12 mouse cellular contexts compared by ENCODE assay signal in the genomic region with DNA sequence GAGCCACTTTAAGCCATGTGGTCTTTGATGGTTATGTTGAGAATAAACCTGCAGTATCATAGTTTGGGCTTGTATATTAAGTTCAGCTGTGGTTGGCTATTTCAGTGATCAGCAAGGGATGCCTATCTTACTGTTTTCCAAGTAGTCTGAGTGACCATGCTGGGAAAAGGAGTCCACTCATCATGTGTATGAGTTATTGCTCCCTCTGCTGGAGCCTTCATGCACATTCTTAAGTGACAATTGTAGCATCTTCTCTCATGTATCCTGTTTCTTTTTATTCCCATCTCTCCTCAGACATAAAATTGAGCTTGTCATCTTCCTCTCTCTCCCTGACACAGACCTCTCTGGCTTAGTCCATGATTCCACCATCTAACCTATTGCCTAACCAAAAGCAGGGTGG. TPM values are rescaled to one million over a fixed set of nuclear protein-coding genes. Genes with fewer than 3 reads are reported as not detected.
DNase-seq lines count a peak whose midpoint lies in the region; ATAC-seq and TF ChIP-seq lines count a peak whose summit lies in the region.
"Had no signal": no experiment of that assay in that cellular context is flagged by ENCODE, and none has a peak within 500 bp of the region (broad histone marks: within the 10 kb centered on the region; RNA-seq: fewer than 3 reads in every experiment).

No protein-coding gene starts in this region.

- H3K9me3 ChIP-seq in hindbrain, postnatal 0 days (ENCODE audit: low read length): no peaks in the 10 kb centered on the region
- H3K9me3 ChIP-seq in hindbrain, embryonic 14.5 days (ENCODE audit: control insufficient read depth, low read length): no peaks in the 10 kb centered on the region
- H3K9me3 ChIP-seq in midbrain, postnatal 0 days (ENCODE audit: low read length): no peaks in the 10 kb centered on the region
- no peaks in the 10 kb centered on the region for H3K9me3 ChIP-seq in midbrain, embryonic 13.5 days
- H3K9me3 ChIP-seq: forebrain, embryonic 13.5 days; heart, embryonic 15.5 days; liver, embryonic 13.5 days had no signal

- peak; percentile 32 for DNase-seq in hindbrain, postnatal 0 days (ENCODE audit: low spot score)
- DNase-seq in hindbrain, embryonic 14.5 days (ENCODE audit: low spot score): no peak
- no peak for DNase-seq in midbrain, postnatal 0 days (ENCODE audit: low spot score)
- DNase-seq in brain, adult 2 months (ENCODE audit: low read depth, low spot score): peak; percentile 63
- peak; percentile 8 for DNase-seq in naive thymus-derived CD4-positive, alpha-beta T cell, adult 2 months (ENCODE audit: low read depth)
- no peak for DNase-seq in spleen, adult 12 weeks (ENCODE audit: low spot score)
- DNase-seq: liver, embryonic 13.5 days had no signal

- H3K4me2 ChIP-seq in hindbrain, postnatal 0 days (ENCODE audit: low read depth, low read length): no peak overlapping the region
- no peak overlapping the region for H3K4me2 ChIP-seq in hindbrain, embryonic 14.5 days (replicated peaks)
- H3K4me2 ChIP-seq in midbrain, postnatal 0 days (ENCODE audit: low read depth, low read length, poor library complexity, severe bottlenecking): no peak overlapping the region
- no peak overlapping the region for H3K4me2 ChIP-seq in midbrain, embryonic 13.5 days (replicated peaks)
- H3K4me2 ChIP-seq: forebrain, embryonic 13.5 days; heart, embryonic 15.5 days; liver, embryonic 13.5 days had no signal

- no peak overlapping the region for H3K9ac ChIP-seq in hindbrain, postnatal 0 days (replicated peaks; ENCODE audit: low read length)
- H3K9ac ChIP-seq in hindbrain, embryonic 14.5 days: no peak overlapping the region
- no peak overlapping the region for H3K9ac ChIP-seq in midbrain, postnatal 0 days (replicated peaks; ENCODE audit: low read length, poor library complexity, severe bottlenecking)
- H3K9ac ChIP-seq in midbrain, embryonic 13.5 days (replicated peaks): no peak overlapping the region
- H3K9ac ChIP-seq: forebrain, embryonic 13.5 days; heart, embryonic 15.5 days; liver, embryonic 13.5 days had no signal

- no peaks in the 10 kb centered on the region for H3K4me1 ChIP-seq in hindbrain, postnatal 0 days (ENCODE audit: insufficient read depth, low read length)
- no peaks in the 10 kb centered on the region for H3K4me1 ChIP-seq in hindbrain, embryonic 14.5 days (replicated peaks; ENCODE audit: control insufficient read depth, insufficient read depth, low read length)
- H3K4me1 ChIP-seq in midbrain, postnatal 0 days (ENCODE audit: insufficient read depth, low read length): no peaks in the 10 kb centered on the region
- H3K4me1 ChIP-seq in midbrain, embryonic 13.5 days (replicated peaks): no peaks in the 10 kb centered on the region
- H3K4me1 ChIP-seq: forebrain, embryonic 13.5 days; heart, embryonic 15.5 days; liver, embryonic 13.5 days had no signal

- no peaks in the 10 kb centered on the region for H3K36me3 ChIP-seq in hindbrain, postnatal 0 days (ENCODE audit: insufficient read depth, low read length)
- H3K36me3 ChIP-seq in hindbrain, embryonic 14.5 days (replicated peaks; ENCODE audit: control insufficient read depth, insufficient read depth): no peaks in the 10 kb centered on the region
- no peaks in the 10 kb centered on the region for H3K36me3 ChIP-seq in midbrain, postnatal 0 days (ENCODE audit: insufficient read depth, low read length)
- H3K36me3 ChIP-seq in midbrain, embryonic 13.5 days: no peaks in the 10 kb centered on the region
- H3K36me3 ChIP-seq: liver, embryonic 13.5 days had no signal

- ATAC-seq in hindbrain, postnatal 0 days: no peak
- ATAC-seq in hindbrain, embryonic 14.5 days (ENCODE audit: low FRiP score): no peak
- no peak for ATAC-seq in midbrain, postnatal 0 days (ENCODE audit: low FRiP score)
- no peak for ATAC-seq in midbrain, embryonic 13.5 days
- ATAC-seq in monocyte, adult 5-6 weeks (replicated peaks; ENCODE audit: insufficient number of reproducible peaks, low FRiP score, low TSS enrichment, poor library complexity, severe bottlenecking): no peak
- ATAC-seq: forebrain, embryonic 13.5 days had no signal

- no peak overlapping the region for H3K27ac ChIP-seq in hindbrain, postnatal 0 days
- no peak overlapping the region for H3K27ac ChIP-seq in hindbrain, embryonic 14.5 days
- no peak overlapping the region for H3K27ac ChIP-seq in midbrain, postnatal 0 days (ENCODE audit: low read depth, low read length)
- H3K27ac ChIP-seq in midbrain, embryonic 13.5 days: no peak overlapping the region
- H3K27ac ChIP-seq: forebrain, embryonic 13.5 days; heart, embryonic 15.5 days; liver, embryonic 13.5 days had no signal

- H3K4me3 ChIP-seq in hindbrain, postnatal 0 days (ENCODE audit: low read length): no peak overlapping the region
- no peak overlapping the region for H3K4me3 ChIP-seq in hindbrain, embryonic 14.5 days (replicated peaks; ENCODE audit: low read length)
- H3K4me3 ChIP-seq in midbrain, postnatal 0 days (ENCODE audit: low read depth, low read length): no peak overlapping the region
- no peak overlapping the region for H3K4me3 ChIP-seq in midbrain, embryonic 13.5 days (replicated peaks)
- H3K4me3 ChIP-seq: forebrain, embryonic 13.5 days; heart, embryonic 15.5 days; liver, embryonic 13.5 days had no signal

- H3K27me3 ChIP-seq in hindbrain, postnatal 0 days (ENCODE audit: insufficient read depth, low read length): no peaks in the 10 kb centered on the region
- H3K27me3 ChIP-seq in hindbrain, embryonic 14.5 days (ENCODE audit: control insufficient read depth, insufficient read depth, low read length): no peaks in the 10 kb centered on the region
- no peaks in the 10 kb centered on the region for H3K27me3 ChIP-seq in midbrain, postnatal 0 days (ENCODE audit: insufficient read depth, low read length)
- no peaks in the 10 kb centered on the region for H3K27me3 ChIP-seq in midbrain, embryonic 13.5 days
- H3K27me3 ChIP-seq: forebrain, embryonic 13.5 days; heart, embryonic 15.5 days; liver, embryonic 13.5 days had no signal

- TF ChIP-seq CTCF in hindbrain, postnatal 0 days (IDR thresholded peaks at IDR 0.05; ENCODE audit: low read depth): peak; percentile 59
- peak; percentile 62 for TF ChIP-seq CTCF in midbrain, postnatal 0 days (IDR thresholded peaks at IDR 0.05)

RNA-seq across cellular contexts. Expression of gene Arhgef5, which starts 12.9 kb away (rescaled TPM):
- 4.9 and 6.2 TPM in 2 replicates for total RNA-seq in hindbrain, postnatal 0 days (2014; rRNA removed)
- 1.4 and 1.8 TPM in 2 replicates for polyA plus RNA-seq in hindbrain, postnatal 0 days (2015; fragmentation: Nextera tagmentation; extraction: Ambion mirVana)
- 2.0 and 2.6 TPM in 2 replicates for polyA plus RNA-seq in hindbrain, embryonic 14.5 days (2014; fragmentation: Nextera tagmentation; extraction: Ambion mirVana)
- 4.1 and 8.2 TPM in 2 replicates for total RNA-seq in midbrain, postnatal 0 days (2014; rRNA removed)
- 1.9 TPM in 2 replicates for polyA plus RNA-seq in midbrain, postnatal 0 days (2015; fragmentation: Nextera tagmentation; extraction: Ambion mirVana)
- polyA plus RNA-seq in midbrain, embryonic 13.5 days (2015; fragmentation: Nextera tagmentation; extraction: Ambion mirVana): 1.8 and 2.0 TPM in 2 replicates
- total RNA-seq in monocyte, adult 5-6 weeks (2017): 2.0 to 8.9 TPM (median 4.7 TPM) in 3 replicates

RNA-seq across cellular contexts. Expression of gene Nobox, which starts 31.1 kb away (rescaled TPM):
- total RNA-seq in hindbrain, postnatal 0 days (2014; rRNA removed): not detected in 2 replicates
- not detected in 2 replicates for polyA plus RNA-seq in hindbrain, postnatal 0 days (2015; fragmentation: Nextera tagmentation; extraction: Ambion mirVana)
- polyA plus RNA-seq in hindbrain, embryonic 14.5 days (2014; fragmentation: Nextera tagmentation; extraction: Ambion mirVana): not detected in 2 replicates
- not detected in 2 replicates for total RNA-seq in midbrain, postnatal 0 days (2014; rRNA removed)
- polyA plus RNA-seq in midbrain, postnatal 0 days (2015; fragmentation: Nextera tagmentation; extraction: Ambion mirVana): not detected in 2 replicates
- not detected in 2 replicates for polyA plus RNA-seq in midbrain, embryonic 13.5 days (2015; fragmentation: Nextera tagmentation; extraction: Ambion mirVana)
- total RNA-seq in monocyte, adult 5-6 weeks (2017): not detected in 3 replicates
- polyA plus RNA-seq: forebrain, embryonic 13.5 days; heart, embryonic 15.5 days; liver, embryonic 13.5 days; spleen, adult 2 months had no signal

RNA-seq across cellular contexts. Expression of gene Olfr47, which starts 46.9 kb away (rescaled TPM):
- not detected in 2 replicates for total RNA-seq in hindbrain, postnatal 0 days (2014; rRNA removed)
- not detected in 2 replicates for polyA plus RNA-seq in hindbrain, postnatal 0 days (2015; fragmentation: Nextera tagmentation; extraction: Ambion mirVana)
- not detected in 2 replicates for polyA plus RNA-seq in hindbrain, embryonic 14.5 days (2014; fragmentation: Nextera tagmentation; extraction: Ambion mirVana)
- not detected in 2 replicates for total RNA-seq in midbrain, postnatal 0 days (2014; rRNA removed)
- not detected in 2 replicates for polyA plus RNA-seq in midbrain, postnatal 0 days (2015; fragmentation: Nextera tagmentation; extraction: Ambion mirVana)
- polyA plus RNA-seq in midbrain, embryonic 13.5 days (2015; fragmentation: Nextera tagmentation; extraction: Ambion mirVana): not detected in 2 replicates
- not detected in 3 replicates for total RNA-seq in monocyte, adult 5-6 weeks (2017)
- polyA plus RNA-seq: forebrain, embryonic 13.5 days; heart, embryonic 15.5 days; liver, embryonic 13.5 days; spleen, adult 2 months had no signal

Comparison
In these comparisons a context has a peak if more than half of its experiments do, and no peak if none do; other contexts are left out.
1. DNase-seq: peak in hindbrain, postnatal 0 days (single experiment), brain, adult 2 months (single experiment) and naive thymus-derived CD4-positive, alpha-beta T cell, adult 2 months (single experiment); none in hindbrain, embryonic 14.5 days (single experiment), midbrain, postnatal 0 days (single experiment) and spleen, adult 12 weeks (single experiment).